ENCODE assay signal across 27 mouse cellular contexts in genomic region chr1:63119675-63120074, GRCm38 (mm10). TPM values are rescaled to one million over a fixed set of nuclear protein-coding genes. Genes with fewer than 3 reads are reported as not detected.
DNase-seq lines count a peak whose midpoint lies in the region; ATAC-seq lines count a peak whose summit lies in the region.
"Had no signal": no experiment of that assay in that cellular context is flagged by ENCODE, and none has a peak within 500 bp of the region (broad histone marks: within the 10 kb centered on the region; RNA-seq: fewer than 3 reads in every experiment).

No protein-coding gene starts in this region.

- no peaks in the 10 kb centered on the region for H3K27me3 ChIP-seq in liver, embryonic 15.5 days
- no peaks in the 10 kb centered on the region for H3K27me3 ChIP-seq in splenic B cell, adult 2 months (ENCODE audit: control insufficient read depth, insufficient read depth, low read length, poor library complexity, severe bottlenecking)
- H3K27me3 ChIP-seq: embryonic facial prominence, embryonic 13.5 days; forebrain, embryonic 13.5 days; hindbrain, embryonic 15.5 days; limb, embryonic 13.5 days; liver, embryonic 13.5 days; lung, embryonic 15.5 days; midbrain, embryonic 12.5 days had no signal

- H3K4me3 ChIP-seq in liver, embryonic 15.5 days (replicated peaks), result no peak overlapping the region
- no peak overlapping the region for H3K4me3 ChIP-seq in macrophage (ENCODE audit: inconsistent target)
- H3K4me3 ChIP-seq: embryonic facial prominence, embryonic 13.5 days; erythroblast, embryonic 14.5 days; forebrain, embryonic 13.5 days; heart, embryonic 10.5 days; hindbrain, embryonic 15.5 days; limb, embryonic 13.5 days; liver, embryonic 13.5 days; lung, embryonic 15.5 days; midbrain, embryonic 12.5 days had no signal

- H3K27ac ChIP-seq in liver, embryonic 15.5 days (replicated peaks), result peak overlapping the region; percentile 24; the same call in 1 of the 2 replicates
- H3K27ac ChIP-seq in macrophage, result peak overlapping the region; percentile 69
- H3K27ac ChIP-seq: embryonic facial prominence, embryonic 13.5 days; forebrain, embryonic 13.5 days; heart, embryonic 10.5 days; hindbrain, embryonic 15.5 days; limb, embryonic 13.5 days; liver, embryonic 13.5 days; lung, embryonic 15.5 days; midbrain, embryonic 12.5 days; stomach, postnatal 0 days had no signal

- H3K79me2 ChIP-seq in macrophage (ENCODE audit: inconsistent target), result peaks cover 59% of the 10 kb centered on the region

- no peak overlapping the region for H3K4me2 ChIP-seq in liver, embryonic 15.5 days
- H3K4me2 ChIP-seq: embryonic facial prominence, embryonic 13.5 days; forebrain, embryonic 13.5 days; hindbrain, embryonic 15.5 days; limb, embryonic 13.5 days; liver, embryonic 13.5 days; lung, embryonic 15.5 days; midbrain, embryonic 12.5 days had no signal

- H3K9ac ChIP-seq in liver, embryonic 15.5 days, result no peak overlapping the region
- H3K9ac ChIP-seq: embryonic facial prominence, embryonic 13.5 days; forebrain, embryonic 13.5 days; hindbrain, embryonic 15.5 days; limb, embryonic 13.5 days; liver, embryonic 13.5 days; lung, embryonic 15.5 days; midbrain, embryonic 12.5 days had no signal

- DNase-seq in liver (no peak), adipocyte (ENCODE audit: low spot score) (no peak)
- DNase-seq in splenic B cell, adult 2 months (ENCODE audit: low read depth, low spot score), result peak; percentile 47
- DNase-seq in adrenal gland, postnatal 14 days, result no peak
- no peak for DNase-seq in ovary, adult 18-20 months (ENCODE audit: low spot score)
- DNase-seq: cerebellum, adult 2 months; cerebellum, postnatal 25 days; embryo, embryonic 11 days; heart, postnatal 4 days; kidney, postnatal 4 days; liver, embryonic 13.5 days; lung, postnatal 36 days; retina, postnatal 1 day; right cerebral cortex, postnatal 4 days had no signal

- H3K36me3 ChIP-seq in liver, embryonic 15.5 days (replicated peaks), result peaks cover 61% of the 10 kb centered on the region
- peaks cover 18% of the 10 kb centered on the region; the same call in 1 of the 2 replicates for H3K36me3 ChIP-seq in macrophage (ENCODE audit: inconsistent target)
- H3K36me3 ChIP-seq in splenic B cell, adult 2 months (ENCODE audit: control insufficient read depth, insufficient read depth, low read length, poor library complexity, severe bottlenecking), result peaks cover 8% of the 10 kb centered on the region; the same call in 1 of the 2 replicates

- ATAC-seq in liver, embryonic 15.5 days (ENCODE audit: insufficient read depth), result no peak
- ATAC-seq in activated CD4-positive, CD25-positive, alpha-beta regulatory T cell, adult 4 months, result peak; percentile 87
- ATAC-seq: forebrain, embryonic 13.5 days; intestine, embryonic 16.5 days had no signal

- no peaks in the 10 kb centered on the region for H3K9me3 ChIP-seq in liver, embryonic 15.5 days (replicated peaks)
- H3K9me3 ChIP-seq: embryonic facial prominence, embryonic 13.5 days; forebrain, embryonic 13.5 days; heart, embryonic 10.5 days; hindbrain, embryonic 15.5 days; liver, embryonic 13.5 days; lung, embryonic 15.5 days had no signal

- H3K4me1 ChIP-seq in liver, embryonic 15.5 days (replicated peaks), result peaks cover 40% of the 10 kb centered on the region

- WGBS in liver, embryonic 15.5 days (ENCODE audit: insufficient replicate concordance), result 29% methylated on average over 4 of the region's 4 CpGs
- 10% methylated on average over 4 of the region's 4 CpGs for WGBS in macrophage (ENCODE audit: missing documents)

RNA-seq across cellular contexts. Expression of gene Ino80d, which starts 5.2 kb away (rescaled TPM):
- 4.6 and 5.0 TPM in 2 replicates for polyA plus RNA-seq in liver, embryonic 15.5 days (2015; fragmentation: Nextera tagmentation; extraction: Ambion mirVana)
- polyA plus RNA-seq in activated CD4-positive, CD25-positive, alpha-beta regulatory T cell, adult 4 months (2017; shearing (Covaris generic)), result 10 to 100 TPM; 20.9 to 23.0 TPM
- total RNA-seq in macrophage (2018; cell fraction: chromatin; rRNA removed), result 100 to 1,000 TPM in 9 of 26 experiments, 10 to 100 TPM in 17; 65.4 to 185 (median 91.0) TPM
- 10 to 100 TPM; 19.3 to 40.1 (median 24.8) TPM for total RNA-seq in macrophage (2018; cell fraction: cytosol; rRNA removed)
- 100 to 1,000 TPM in 3 of 26 experiments, 10 to 100 TPM in 23; 53.0 to 142 (median 67.5) TPM for total RNA-seq in macrophage (2018; cell fraction: nucleus; rRNA removed)
- 6.5 to 8.3 TPM (median 7.6 TPM) in 3 replicates for polyA plus RNA-seq in macrophage (2018)
- 29.3 and 32.2 TPM in 2 replicates for total RNA-seq in adrenal gland, postnatal 14 days (2021)

RNA-seq across cellular contexts. Expression of gene Eef1b2, which starts 57.0 kb away (rescaled TPM):
- 246 and 251 TPM in 2 replicates for polyA plus RNA-seq in liver, embryonic 15.5 days (2015; fragmentation: Nextera tagmentation; extraction: Ambion mirVana)
- 1,000 to 10,000 TPM; 1,216 to 1,318 TPM for polyA plus RNA-seq in activated CD4-positive, CD25-positive, alpha-beta regulatory T cell, adult 4 months (2017; shearing (Covaris generic))
- total RNA-seq in macrophage (2018; cell fraction: chromatin; rRNA removed), result 100 to 1,000 TPM in 1 of 26 experiments, 10 to 100 TPM in 25; 37.5 to 175 (median 62.4) TPM
- total RNA-seq in macrophage (2018; cell fraction: cytosol; rRNA removed), result 100 to 1,000 TPM; 216 to 632 (median 346) TPM
- total RNA-seq in macrophage (2018; cell fraction: nucleus; rRNA removed), result 100 to 1,000 TPM in 25 of 26 experiments, 10 to 100 TPM in 1; 89.1 to 218 (median 124) TPM
- polyA plus RNA-seq in macrophage (2018), result 300 to 616 TPM (median 554 TPM) in 3 replicates
- 615 and 729 TPM in 2 replicates for total RNA-seq in adrenal gland, postnatal 14 days (2021)

RNA-seq across cellular contexts. Expression of gene Ndufs1, which starts 57.0 kb away (rescaled TPM):
- 94.0 and 100 TPM in 2 replicates for polyA plus RNA-seq in liver, embryonic 15.5 days (2015; fragmentation: Nextera tagmentation; extraction: Ambion mirVana)
- 100 to 1,000 TPM; 105 to 118 TPM for polyA plus RNA-seq in activated CD4-positive, CD25-positive, alpha-beta regulatory T cell, adult 4 months (2017; shearing (Covaris generic))
- total RNA-seq in macrophage (2018; cell fraction: chromatin; rRNA removed), result 100 to 1,000 TPM in 13 of 26 experiments, 10 to 100 TPM in 13; 40.6 to 152 (median 101) TPM
- total RNA-seq in macrophage (2018; cell fraction: cytosol; rRNA removed), result 10 to 100 TPM; 41.0 to 71.6 (median 55.6) TPM
- 100 to 1,000 TPM in 6 of 26 experiments, 10 to 100 TPM in 20; 44.5 to 125 (median 70.9) TPM for total RNA-seq in macrophage (2018; cell fraction: nucleus; rRNA removed)
- polyA plus RNA-seq in macrophage (2018), result 58.7 to 68.9 TPM (median 67.2 TPM) in 3 replicates
- total RNA-seq in adrenal gland, postnatal 14 days (2021), result 359 and 361 TPM in 2 replicates
